Mouse (Mus musculus) cerebellum, postnatal 25 days (tissue): Measurements from ENCODE around the gene Cept1.
A peak's percentile ranks its signal among the peaks of the same experiment; 100 is the strongest.
"Not testable (repeated sequence)": the region's sequence is repeated elsewhere in the genome, so short reads cannot be mapped to it uniquely, and the experiment has no call there.

Source experiments
- DNase-seq, 2 experiments: peaks; one replicate each; pipeline ENCODE4 v3.0.0; 2021; ENCODE audit warnings: mixed read lengths in 2 of 2

Gene Cept1

DNA sequence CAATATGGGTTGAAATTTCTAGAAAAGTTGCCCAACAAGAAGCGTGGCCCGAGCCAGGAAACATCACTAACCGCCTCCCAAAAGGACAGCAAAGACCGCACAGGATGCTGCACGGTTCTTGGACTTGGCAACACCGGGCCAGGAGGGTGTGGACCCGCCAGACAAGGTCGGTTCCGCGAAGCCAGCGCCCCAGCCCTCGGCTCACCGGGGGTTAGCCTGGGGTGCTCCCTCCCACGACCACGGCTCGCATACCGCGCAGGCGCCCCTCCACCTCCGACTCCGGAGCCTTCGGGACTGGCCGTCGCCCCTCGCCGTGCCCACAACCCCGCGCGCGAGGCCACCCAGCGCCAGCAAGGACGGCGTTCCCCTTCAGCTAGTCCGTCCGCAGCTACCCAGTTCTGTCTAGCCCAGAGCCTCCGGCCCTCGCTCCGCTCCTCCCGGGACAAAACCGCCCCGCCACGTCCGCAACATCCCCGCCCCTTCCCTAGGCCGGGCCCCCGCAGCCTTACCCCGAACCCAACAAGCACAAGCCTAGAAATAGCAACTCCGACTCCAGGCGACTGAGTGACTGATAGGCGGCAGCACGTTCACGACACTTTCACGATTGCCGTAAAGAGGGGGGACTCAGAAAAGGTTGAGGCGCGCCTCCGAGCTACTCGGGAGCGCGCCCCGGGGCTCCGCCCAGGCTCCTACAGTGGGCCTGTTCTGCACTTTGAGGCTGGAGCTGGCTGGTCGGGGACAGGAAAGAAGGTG, at the start of gene Cept1, which contains the start of gene Dram2:
TSS of gene Cept1 (minus strand) at position 632 of the 753 bp plus-strand sequence.
TSS of gene Dram2 (plus strand) at position 628 of the 753 bp plus-strand sequence.
- DNase-seq, result peak; percentile 91 to 95

DNA sequence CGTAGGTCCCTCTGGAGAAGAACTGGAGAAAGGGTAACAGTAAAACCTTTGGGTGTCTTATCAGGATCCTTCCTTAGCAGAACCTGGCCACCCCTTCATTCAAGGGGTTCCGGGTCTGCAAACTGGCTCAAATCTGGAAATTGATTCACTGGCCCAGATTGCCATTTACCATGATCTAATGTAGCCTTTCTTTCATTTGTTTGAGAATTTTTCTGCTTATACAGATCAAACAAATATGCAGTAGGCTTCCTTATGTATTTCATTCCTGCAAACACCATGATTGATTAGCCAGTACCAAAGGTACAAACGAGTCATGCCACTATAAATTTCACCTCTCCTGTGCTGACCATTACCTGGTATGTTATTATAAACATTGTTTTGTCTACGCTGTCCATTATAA, 46.0 kb upstream of the Cept1 start:
- DNase-seq, result not testable (repeated sequence)

DNA sequence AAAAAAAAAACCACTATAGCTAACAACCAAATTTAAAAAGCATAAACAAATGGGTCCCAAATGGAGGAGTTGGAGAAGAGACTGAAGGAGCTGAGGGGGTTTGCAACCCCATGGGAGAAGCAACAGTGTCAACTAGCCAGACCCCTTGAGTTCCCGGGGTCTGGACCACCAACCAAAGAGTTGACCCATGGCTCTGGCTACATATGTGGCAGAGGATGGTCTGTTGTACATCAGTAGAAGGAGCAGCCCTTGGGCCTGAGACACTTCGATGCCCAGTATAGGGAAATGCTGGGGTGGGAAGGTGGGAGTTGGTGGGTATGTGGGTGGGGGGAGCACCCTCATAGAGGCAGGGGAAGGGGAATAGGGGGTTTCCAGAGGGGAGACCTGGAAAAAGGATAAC, 31.7 kb upstream of the Cept1 start:
- DNase-seq, result no peak

GRCm38 (mm10) chr3:106573191-106573590, 25.6 kb upstream of the Cept1 start:
- DNase-seq, result no peak

GRCm38 (mm10) chr3:106565876-106566275, 18.3 kb upstream of the Cept1 start:
- DNase-seq, result no peak

- no peak for DNase-seq
Measured at GRCm38 (mm10) chr3:106558271-106558670, 10.7 kb upstream of the Cept1 start.

DNA sequence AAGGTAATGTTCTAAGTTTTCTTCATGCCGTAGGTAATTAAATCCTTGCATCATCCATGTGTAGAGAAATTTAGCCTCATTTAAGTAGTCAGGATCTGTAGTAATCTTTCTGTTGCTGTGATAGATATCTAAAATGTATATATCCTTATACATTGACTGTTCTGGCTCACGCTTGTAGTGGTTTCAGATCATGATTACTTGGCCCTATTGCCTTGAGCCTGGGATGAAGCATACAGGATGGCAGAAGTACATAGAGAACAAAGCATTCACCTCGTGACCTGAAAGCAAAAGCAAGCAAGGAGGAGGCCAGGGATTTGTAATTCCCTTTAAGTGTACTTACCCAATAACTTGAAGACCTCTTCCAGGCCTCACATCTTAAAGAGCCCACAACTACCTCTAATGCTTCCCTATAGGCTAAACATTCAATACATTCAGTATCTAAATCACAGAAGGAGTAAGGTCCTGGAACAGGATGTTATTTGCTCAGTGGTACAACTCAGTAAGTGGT, 8.2 kb upstream of the Cept1 start:
- DNase-seq, result no peak

- no peak for DNase-seq
Measured at GRCm38 (mm10) chr3:106553411-106553810, 5.8 kb upstream of the Cept1 start.

DNA sequence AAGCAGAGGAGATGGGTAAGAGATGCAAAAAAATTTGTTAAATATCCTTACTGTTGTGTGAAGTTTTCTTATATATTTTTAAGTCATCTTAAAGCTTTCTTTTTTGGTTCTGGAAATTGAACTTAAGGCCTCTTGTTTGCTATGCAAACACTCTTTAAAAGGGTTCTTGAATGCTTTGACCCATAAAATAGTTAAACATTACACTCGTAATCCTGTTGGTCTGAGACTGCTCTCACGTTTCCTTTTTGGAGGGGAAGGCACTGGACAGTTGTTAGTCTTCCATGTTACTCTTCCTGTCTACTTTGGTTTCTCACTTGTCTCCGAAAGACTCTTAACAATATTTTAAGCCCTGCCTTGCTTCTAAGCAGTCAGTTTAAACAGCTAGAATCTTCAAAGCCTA, 1.4 kb upstream of the Cept1 start:
- no peak for DNase-seq

GRCm38 (mm10) chr3:106547924-106548539, 430 bp upstream of the Cept1 start:
- DNase-seq, result no peak

- DNase-seq, result no peak
Measured at GRCm38 (mm10) chr3:106544721-106545316, 2.8 kb downstream of the Cept1 start.

GRCm38 (mm10) chr3:106533277-106533676, 14.3 kb downstream of the Cept1 start:
- DNase-seq, result no peak

DNA sequence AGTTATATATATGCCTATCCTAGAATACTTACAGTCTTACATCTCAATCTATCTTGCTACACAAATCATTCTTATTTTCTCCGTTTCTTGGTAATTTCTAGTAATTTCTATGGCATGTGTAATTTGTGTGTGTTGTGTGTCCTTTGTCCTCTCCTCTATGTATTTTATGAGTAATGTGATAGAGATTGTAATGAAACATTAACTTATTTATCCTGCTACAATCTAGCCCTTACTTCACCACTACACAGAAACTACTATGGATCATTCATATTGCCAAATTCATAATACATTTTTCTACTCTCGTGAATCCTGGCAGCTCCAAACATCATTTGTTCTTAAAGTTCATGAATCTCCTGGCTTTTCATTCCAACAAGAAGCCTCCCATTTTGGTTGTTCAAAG, 19.6 kb downstream of the Cept1 start:
- DNase-seq, result no peak

DNA sequence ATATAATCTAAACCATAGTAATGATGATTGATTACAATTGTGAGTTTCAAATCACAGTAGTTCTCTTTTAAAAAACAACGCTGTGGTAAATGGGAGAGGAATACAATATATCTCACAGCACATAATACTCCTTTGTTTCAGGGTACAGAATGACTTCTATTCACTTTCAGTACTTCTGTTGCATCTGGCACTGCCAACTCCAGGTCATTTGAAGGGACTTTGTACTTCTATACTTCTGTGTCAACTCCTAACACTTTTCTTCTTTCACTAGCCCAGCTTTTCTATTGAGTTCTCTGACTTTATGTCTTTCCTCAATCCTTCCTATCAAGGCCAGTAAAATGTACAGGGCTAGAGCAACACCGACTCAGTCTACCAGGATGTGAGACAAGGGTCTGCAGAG, 21.2 kb downstream of the Cept1 start:
- DNase-seq, result no peak

GRCm38 (mm10) chr3:106522730-106523129, 24.9 kb downstream of the Cept1 start:
- no peak for DNase-seq

DNA sequence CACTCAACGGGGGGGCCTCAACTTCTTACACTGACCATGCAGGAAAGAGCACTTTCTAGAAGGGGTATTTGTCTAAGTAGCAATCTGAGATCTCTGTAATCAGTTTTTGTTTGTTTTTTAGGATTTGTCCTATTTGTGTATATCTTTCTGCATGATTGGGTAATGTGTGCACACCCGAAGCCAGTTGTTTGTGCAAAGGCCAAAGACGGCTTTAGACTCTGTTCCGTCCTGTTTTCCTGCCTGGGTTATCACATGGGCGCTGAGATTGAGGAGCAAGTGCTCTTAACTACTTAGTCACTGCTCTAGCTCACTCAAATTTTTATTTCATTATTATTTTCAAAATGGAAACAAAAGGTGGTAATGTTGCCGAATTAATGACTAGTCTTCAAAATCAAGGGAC, 32.6 kb downstream of the Cept1 start:
- DNase-seq, result no peak

GRCm38 (mm10) chr3:106510669-106511068, 36.9 kb downstream of the Cept1 start:
- no peak for DNase-seq

DNA sequence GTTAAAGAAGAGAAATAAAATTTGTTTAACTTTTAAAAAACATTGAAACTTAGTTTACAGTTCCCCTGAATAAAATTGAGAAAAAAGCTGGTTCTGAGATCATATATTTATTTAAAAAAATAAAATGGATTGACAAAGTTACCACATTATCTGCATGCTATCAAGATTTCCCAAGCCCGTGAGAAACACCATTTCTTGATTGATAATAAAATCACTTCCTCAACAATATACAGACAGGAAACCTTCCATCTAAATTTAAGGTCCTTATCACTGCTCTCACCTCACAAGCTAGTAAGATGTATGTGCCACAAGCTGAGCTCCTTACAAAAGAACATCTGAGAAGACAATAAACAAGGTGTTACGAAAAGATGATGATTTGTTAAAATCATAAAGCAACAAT, 44.7 kb downstream of the Cept1 start:
- DNase-seq, result no peak

GRCm38 (mm10) chr3:106500510-106500909, 47.1 kb downstream of the Cept1 start:
- no peak for DNase-seq

- no peak for DNase-seq
Measured at GRCm38 (mm10) chr3:106496996-106497395, 50.6 kb downstream of the Cept1 start.

DNA sequence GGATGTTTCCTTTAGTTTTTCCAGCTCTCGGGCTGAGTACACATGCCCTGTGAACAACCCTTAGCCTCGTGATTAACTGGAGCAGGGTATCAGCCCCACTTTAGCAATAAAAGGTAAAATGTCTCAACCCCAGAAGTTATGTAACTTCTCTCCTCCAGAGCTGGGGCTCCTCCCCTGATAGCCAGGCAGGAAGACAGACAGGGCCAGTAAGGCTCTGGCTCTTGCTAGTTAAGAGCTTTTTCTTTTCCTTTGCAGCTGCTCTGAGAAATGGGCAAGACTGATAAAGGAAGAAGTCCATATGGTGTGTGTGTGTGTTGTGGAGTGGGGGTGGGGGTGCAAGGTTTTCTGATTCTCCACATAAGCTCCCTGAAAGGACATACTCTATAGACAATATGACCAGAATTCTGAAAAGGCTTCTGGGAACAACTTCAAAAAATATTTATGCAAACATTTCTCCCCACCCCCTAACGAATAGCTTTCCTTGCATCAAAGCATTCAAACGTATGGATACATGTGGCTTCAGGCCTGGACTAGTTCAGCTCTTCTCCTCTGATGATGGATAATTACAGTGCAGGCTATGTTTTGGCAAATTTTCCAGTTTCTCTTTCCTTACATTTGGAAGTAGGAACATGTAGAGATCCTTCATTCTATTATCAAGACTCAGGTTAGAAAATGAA, 51.4 kb downstream of the Cept1 start:
- no peak for DNase-seq

- DNase-seq, result no peak
Measured at GRCm38 (mm10) chr3:106495346-106496044, 52.1 kb downstream of the Cept1 start.
